Mouse (Mus musculus): Measurements from ENCODE around the gene Igsf23. TPM values are rescaled to one million over a fixed set of nuclear protein-coding genes. Genes with fewer than 3 reads are reported as not detected.

Gene Igsf23
- polyA plus RNA-seq, 1 experiment from 2014 or later, result not detected

DNA sequence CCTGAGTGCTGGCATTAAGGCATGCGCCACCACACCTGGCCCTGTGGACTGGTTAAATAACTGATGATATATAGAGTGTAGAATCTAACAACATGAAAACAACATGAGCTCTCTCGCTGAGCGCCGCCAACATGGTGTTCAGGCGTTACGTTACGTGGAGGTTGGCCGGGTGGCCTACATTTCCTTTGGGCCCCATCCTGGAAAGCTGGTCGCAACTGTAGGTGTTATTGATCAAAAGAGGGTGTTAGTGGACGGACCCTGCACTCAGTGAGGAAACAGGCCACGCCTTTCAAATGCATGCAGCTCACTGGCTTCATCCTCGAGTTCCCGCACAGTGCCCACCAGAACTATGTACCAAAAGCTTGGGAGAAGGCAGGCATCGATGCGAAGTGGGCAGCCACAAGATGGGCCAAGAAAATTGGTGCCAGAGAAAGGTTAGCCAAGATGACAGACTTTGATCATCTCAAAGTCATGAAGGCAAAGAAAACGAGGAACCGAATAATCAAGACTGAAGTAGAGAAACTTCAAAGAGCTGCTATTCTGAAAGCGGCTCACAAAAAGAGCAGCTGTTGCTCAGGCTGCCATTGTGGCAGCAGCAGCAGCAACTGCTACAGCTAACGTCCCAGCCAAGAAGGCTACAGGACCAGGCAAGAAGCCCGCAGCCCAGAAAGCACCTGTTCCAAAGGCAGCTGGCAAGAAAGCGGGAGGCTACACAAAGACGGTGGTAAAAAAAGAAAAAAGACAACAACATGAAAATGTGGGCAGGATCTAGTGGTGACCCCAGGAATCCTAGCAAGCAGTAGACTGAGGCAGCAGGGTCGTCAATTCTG, 38.6 kb downstream of the Igsf23 start:
- Histone ChIP-seq H3K4me2 (replicated peaks) (no peak overlapping the region), H3K36me3 (peaks cover 22% of the 10 kb centered on the region), H3K27me3 (no peaks in the 10 kb centered on the region), H3K9ac (replicated peaks) (no peak overlapping the region; the same call in 1 of the 2 replicates), H3K27ac (no peak overlapping the region), H3K4me3 (replicated peaks) (no peak overlapping the region), H3K4me1 (replicated peaks) (no peaks in the 10 kb centered on the region), H3K9me3 (no peaks in the 10 kb centered on the region)
- ATAC-seq, result no peak
- 84% methylated on average over 23 of the region's 23 CpGs for WGBS

DNA sequence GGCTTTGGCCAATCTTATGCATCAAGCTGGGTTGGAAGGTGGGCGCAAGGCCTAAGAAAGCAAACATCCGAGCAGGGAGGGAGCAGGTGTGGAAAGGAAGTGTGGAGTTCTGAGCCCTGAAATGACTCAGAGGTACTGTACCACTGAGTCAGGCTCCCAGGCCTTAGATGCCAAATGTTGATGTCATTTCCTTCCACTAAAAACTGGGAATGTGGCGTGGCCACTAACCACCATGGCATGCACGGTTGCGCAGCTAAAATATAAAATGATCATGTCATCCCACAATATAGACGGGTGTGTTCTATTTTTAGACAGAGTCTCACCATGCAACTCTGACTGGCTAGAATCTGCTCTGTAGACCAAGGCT, 39.3 kb downstream of the Igsf23 start:
- Histone ChIP-seq H3K4me3 (replicated peaks) (no peak overlapping the region), H3K9ac (replicated peaks) (no peak overlapping the region), H3K4me1 (replicated peaks) (no peaks in the 10 kb centered on the region), H3K27ac (no peak overlapping the region), H3K4me2 (replicated peaks) (no peak overlapping the region), H3K36me3 (peaks cover 22% of the 10 kb centered on the region), H3K9me3 (no peaks in the 10 kb centered on the region), H3K27me3 (no peaks in the 10 kb centered on the region)
- 87% methylated on average over 6 of the region's 6 CpGs for WGBS
- ATAC-seq, result 0 out of 2 replicates have a peak, but pooled peaks have one; percentile 8

DNA sequence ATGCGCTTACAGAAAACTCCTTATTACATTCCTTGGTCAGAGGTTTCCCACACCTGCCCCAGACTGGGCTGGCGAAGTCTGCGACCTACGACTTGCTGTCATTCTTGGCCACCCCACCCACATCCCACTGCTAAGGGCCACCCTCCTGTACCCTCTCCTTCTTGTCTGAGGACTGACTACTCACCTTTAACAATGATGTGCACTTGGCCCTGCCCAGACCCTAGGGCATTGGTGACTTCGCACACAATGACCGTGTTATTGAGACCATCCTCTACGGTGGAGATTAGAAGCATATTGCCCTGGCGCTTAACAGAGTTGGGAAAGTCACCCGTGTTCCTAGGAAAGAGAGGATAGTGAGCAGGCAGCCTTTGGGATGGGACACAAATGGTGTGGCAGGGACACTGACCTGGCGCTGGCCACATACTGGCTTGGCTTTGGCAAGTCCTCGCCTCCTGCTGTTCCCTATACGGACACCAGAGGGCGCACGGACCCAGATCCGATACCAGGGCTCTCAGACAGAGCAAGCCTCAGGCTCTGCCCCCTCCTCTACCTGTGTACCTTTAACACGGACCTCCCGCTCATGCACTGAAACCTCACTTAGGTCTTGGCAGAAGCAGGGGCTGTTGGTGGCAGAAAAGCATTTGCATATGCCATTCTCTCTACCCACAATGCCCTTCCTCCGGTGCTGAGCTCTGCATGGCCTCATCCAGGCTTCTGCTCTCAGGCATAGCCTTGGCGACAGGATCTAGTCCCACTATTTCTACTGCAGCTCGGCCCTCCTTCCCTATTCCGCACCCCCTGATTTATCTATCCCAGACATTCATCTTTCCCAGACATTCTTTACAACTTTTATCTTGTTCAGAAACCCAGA, 39.9 kb downstream of the Igsf23 start:
- Histone ChIP-seq H3K4me2 (replicated peaks) (no peak overlapping the region), H3K27me3 (no peaks in the 10 kb centered on the region), H3K36me3 (peaks cover 21% of the 10 kb centered on the region), H3K27ac (no peak overlapping the region), H3K9me3 (peaks cover under 1% of the 10 kb centered on the region; the same call in 1 of the 2 replicates), H3K9ac (replicated peaks) (no peak overlapping the region), H3K4me1 (replicated peaks) (no peaks in the 10 kb centered on the region), H3K4me3 (replicated peaks) (no peak overlapping the region)
- peak; percentile 84 for ATAC-seq
- 53% methylated on average over 21 of the region's 21 CpGs for WGBS

- H3K9ac ChIP-seq (replicated peaks), result no peak overlapping the region
- no peak overlapping the region for H3K4me3 ChIP-seq (replicated peaks)
- no peak overlapping the region for H3K27ac ChIP-seq
- no peaks in the 10 kb centered on the region for H3K4me1 ChIP-seq (replicated peaks)
- no peaks in the 10 kb centered on the region for H3K27me3 ChIP-seq
- H3K9me3 ChIP-seq, result no peaks in the 10 kb centered on the region
- H3K4me2 ChIP-seq (replicated peaks), result no peak overlapping the region
- WGBS, result 55% methylated on average over 8 of the region's 8 CpGs
- H3K36me3 ChIP-seq, result no peaks in the 10 kb centered on the region
- no peak for ATAC-seq
Measured at GRCm38 (mm10) chr7:19889881-19890280, 60.7 kb downstream of the Igsf23 start.

DNA sequence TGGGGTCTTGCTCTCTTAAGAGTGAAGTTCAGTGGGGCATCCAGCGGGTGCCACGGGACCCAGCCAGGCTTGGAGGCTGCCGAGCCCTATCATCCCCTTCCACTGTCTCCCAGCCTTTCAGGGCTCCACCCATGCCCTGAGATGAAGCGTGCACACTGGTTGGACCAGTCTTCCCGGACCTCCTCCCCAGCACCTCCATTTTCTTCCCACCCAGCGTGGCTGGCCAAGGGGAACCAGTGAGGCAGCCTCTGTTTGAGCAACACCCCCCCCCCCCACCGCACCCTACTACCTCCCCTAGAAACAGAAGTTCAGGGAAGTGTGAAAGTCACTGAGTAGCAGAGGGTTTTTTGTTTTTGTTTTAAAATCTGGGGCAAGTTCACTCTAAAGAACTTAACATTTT, 62.7 kb downstream of the Igsf23 start, which contains the start of gene Ceacam19:
Gene Ceacam19, minus strand, starts transcription at position 117 of the 400 bp plus-strand sequence.
- no peak within 1 kb of the TSS for H3K4me3 ChIP-seq (replicated peaks)
- H3K9ac ChIP-seq (replicated peaks), result no peak within 1 kb of the TSS
- WGBS, result 75% methylated on average over 7 of the region's 7 CpGs
- H3K27ac ChIP-seq, result no peak within 1 kb of the TSS
- no peak for ATAC-seq
- no peaks in the 10 kb centered on the region for H3K36me3 ChIP-seq
- no peaks in the 10 kb centered on the region for H3K27me3 ChIP-seq
- no peaks in the 10 kb centered on the region for H3K9me3 ChIP-seq
- H3K4me2 ChIP-seq (replicated peaks), result no peak within 1 kb of the TSS
- no peaks in the 10 kb centered on the region for H3K4me1 ChIP-seq (replicated peaks)

Other genes with a start within 250 kb of the Igsf23 start
- gene Tomm40, start 235.3 kb downstream of the Igsf23 start, polyA plus RNA-seq (2015; fragmentation: Nextera tagmentation; extraction: Ambion mirVana), result 105 and 125 TPM in 2 replicates
- gene Nectin2, start 200.3 kb downstream of the Igsf23 start, polyA plus RNA-seq (2015; fragmentation: Nextera tagmentation; extraction: Ambion mirVana), result 40.6 and 48.0 TPM in 2 replicates
- gene Bcam, start 179.7 kb downstream of the Igsf23 start, polyA plus RNA-seq (2015; fragmentation: Nextera tagmentation; extraction: Ambion mirVana), result 5.2 and 6.4 TPM in 2 replicates
- 0.32 TPM in 1 of 2 replicates, not detected in the other for gene Cblc, start 153.9 kb downstream of the Igsf23 start, polyA plus RNA-seq (2015; fragmentation: Nextera tagmentation; extraction: Ambion mirVana)
- 0.27 and 0.88 TPM in 2 replicates for gene Bcl3, start 128.0 kb downstream of the Igsf23 start, polyA plus RNA-seq (2015; fragmentation: Nextera tagmentation; extraction: Ambion mirVana)
- gene Gm19345, start 98.8 kb downstream of the Igsf23 start, polyA plus RNA-seq (2015; fragmentation: Nextera tagmentation; extraction: Ambion mirVana), result 5.7 and 6.6 TPM in 2 replicates
- 0.54 and 0.62 TPM in 2 replicates for gene Ceacam16, start 89.5 kb downstream of the Igsf23 start, polyA plus RNA-seq (2015; fragmentation: Nextera tagmentation; extraction: Ambion mirVana)
- not detected in 2 replicates for gene Ceacam19, start 62.8 kb downstream of the Igsf23 start, polyA plus RNA-seq (2015; fragmentation: Nextera tagmentation; extraction: Ambion mirVana)
- gene Pvr, start 29.6 kb downstream of the Igsf23 start, polyA plus RNA-seq (2015; fragmentation: Nextera tagmentation; extraction: Ambion mirVana), result 5.3 and 6.2 TPM in 2 replicates
- not detected in 2 replicates for gene Ceacam20, start 14.7 kb upstream of the Igsf23 start, polyA plus RNA-seq (2015; fragmentation: Nextera tagmentation; extraction: Ambion mirVana)
- not detected in 2 replicates for gene Nlrp9b, start 40.7 kb upstream of the Igsf23 start, polyA plus RNA-seq (2015; fragmentation: Nextera tagmentation; extraction: Ambion mirVana)
- gene Vmn1r91, start 148.9 kb upstream of the Igsf23 start, polyA plus RNA-seq (2015; fragmentation: Nextera tagmentation; extraction: Ambion mirVana), result not detected in 2 replicates
- gene Gm16442, start 171.8 kb upstream of the Igsf23 start, polyA plus RNA-seq (2015; fragmentation: Nextera tagmentation; extraction: Ambion mirVana), result not detected in 2 replicates
- not detected in 2 replicates for gene Vmn1r93, start 188.3 kb upstream of the Igsf23 start, polyA plus RNA-seq (2015; fragmentation: Nextera tagmentation; extraction: Ambion mirVana)
- not detected in 2 replicates for gene Vmn1r94, start 217.6 kb upstream of the Igsf23 start, polyA plus RNA-seq (2015; fragmentation: Nextera tagmentation; extraction: Ambion mirVana)
- gene Vmn1r95, start 243.0 kb upstream of the Igsf23 start, polyA plus RNA-seq (2015; fragmentation: Nextera tagmentation; extraction: Ambion mirVana), result not detected in 2 replicates

Data from midbrain, embryonic 13.5 days (tissue).